In genomic region chr13:47071871-47072270, GRCm38 (mm10) we compare ENCODE assay signal across 24 mouse cellular contexts.
"Had no signal": no experiment of that assay in that cellular context is flagged by ENCODE, and none has a peak within 500 bp of the region (broad histone marks: within the 10 kb centered on the region; RNA-seq: fewer than 3 reads in every experiment).

No protein-coding gene starts in this region.

- DNase-seq: gastrocnemius, adult 2 months; gastrocnemius, postnatal 10 days; gastrocnemius, postnatal 25 days; heart, adult 2 months; heart, postnatal 14 days; heart, postnatal 4 days; kidney, adult 18-20 months; kidney, adult 8-10 months; kidney, postnatal 10 days; kidney, postnatal 25 days; kidney, postnatal 4 days had no signal

- H3K9ac ChIP-seq: heart, embryonic 12.5 days; hindbrain, embryonic 12.5 days; hindbrain, embryonic 14.5 days; intestine, embryonic 15.5 days; limb, embryonic 13.5 days; liver, embryonic 14.5 days had no signal

- H3K4me2 ChIP-seq: heart, embryonic 12.5 days; hindbrain, embryonic 12.5 days; hindbrain, embryonic 14.5 days; intestine, embryonic 15.5 days; limb, embryonic 13.5 days had no signal

- H3K9me3 ChIP-seq: heart, embryonic 12.5 days; hindbrain, embryonic 10.5 days; hindbrain, embryonic 12.5 days; intestine, embryonic 15.5 days; limb, embryonic 13.5 days had no signal

- H3K4me3 ChIP-seq: gastrocnemius, adult 2 months; heart, adult 2 months; heart, embryonic 12.5 days; hindbrain, embryonic 10.5 days; hindbrain, embryonic 12.5 days; intestine, embryonic 15.5 days; layer of hippocampus, adult 2 months; left cerebral cortex, adult 2 months; limb, embryonic 13.5 days had no signal

- H3K27me3 ChIP-seq: heart, embryonic 12.5 days; hindbrain, embryonic 12.5 days; intestine, embryonic 15.5 days; limb, embryonic 13.5 days had no signal

- ATAC-seq: forebrain, embryonic 16.5 days; hindbrain, embryonic 16.5 days; inflammation-experienced regulatory T-cells, adult 6 months; intestine, embryonic 15.5 days; intestine, postnatal 0 days had no signal

- H3K27ac ChIP-seq: gastrocnemius, adult 2 months; heart, adult 2 months; hindbrain, embryonic 10.5 days; hindbrain, embryonic 12.5 days; hindbrain, embryonic 14.5 days; intestine, embryonic 15.5 days; layer of hippocampus, adult 2 months; left cerebral cortex, adult 2 months; limb, embryonic 13.5 days; liver, embryonic 14.5 days had no signal

- H3K4me1 ChIP-seq: heart, embryonic 12.5 days; hindbrain, embryonic 10.5 days; hindbrain, embryonic 12.5 days; intestine, embryonic 15.5 days had no signal
